Mouse (Mus musculus) G1E (cell line): Measurements from ENCODE around the gene Eral1.

ENCODE experiments used
- CTCF ChIP-seq: IDR thresholded peaks from 2 replicates; pipeline ENCODE4 v1.5.1; 2012; ENCODE audit warnings: low read depth, low read length, inconsistent platforms, mixed read lengths
- GATA1 ChIP-seq: IDR thresholded peaks from 2 replicates; pipeline ENCODE4 v1.6.1; 2012; ENCODE audit warnings: borderline replicate concordance, low read length, inconsistent platforms, mixed read lengths
- GATA2 ChIP-seq: IDR thresholded peaks from 2 replicates; pipeline ENCODE4 v1.6.1; 2012; ENCODE audit warnings: low read depth, low read length, inconsistent platforms, borderline replicate concordance
- POLR2AphosphoS5 ChIP-seq: IDR thresholded peaks from 2 replicates; pipeline ENCODE4 v1.6.1; 2012; ENCODE audit warnings: low read depth, low read length, inconsistent platforms; ENCODE audit not compliant: insufficient replicate concordance
- TAL1 ChIP-seq: conservative IDR thresholded peaks from 2 replicates; pipeline ENCODE4 v1.6.1; 2012; ENCODE audit warnings: low read depth, low read length, inconsistent platforms, mixed read lengths

DNA sequence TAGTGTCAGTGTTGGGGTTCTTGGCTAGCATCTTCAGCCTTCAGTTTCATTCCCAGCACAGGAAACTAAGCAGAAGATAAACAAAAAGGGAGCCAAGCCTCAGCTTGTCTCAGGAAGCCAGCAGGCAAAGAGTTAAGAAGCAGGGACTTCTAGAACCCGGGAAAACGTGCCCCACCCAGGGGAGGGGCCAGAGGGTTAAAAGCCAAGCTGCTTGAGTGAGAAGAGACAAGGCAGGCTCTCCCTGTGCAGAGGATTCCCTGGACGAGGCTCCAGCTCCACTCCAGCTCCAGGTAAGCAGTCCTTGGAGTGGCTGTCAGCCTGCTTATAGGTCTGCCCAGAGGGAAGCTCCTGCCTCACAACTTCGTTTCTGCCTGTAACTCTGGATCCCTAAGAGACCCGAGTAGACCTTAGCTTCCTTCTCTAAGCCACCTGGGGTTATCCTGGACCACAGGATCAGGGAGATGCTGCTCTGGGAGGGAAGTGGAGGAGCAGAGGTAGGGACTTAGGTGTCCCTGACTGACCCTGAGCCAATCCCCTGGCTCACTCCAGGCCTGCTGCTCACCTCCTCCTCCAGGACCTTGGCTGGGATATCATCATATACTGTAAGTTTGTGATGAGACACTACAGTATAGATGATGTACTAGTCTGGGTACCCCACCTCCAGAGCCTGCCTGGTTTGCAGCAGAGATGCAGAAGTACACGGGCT lies 7.6 kb downstream of the Eral1 start:
- TF ChIP-seq CTCF (no peak), GATA1 (no peak), TAL1 (no peak), GATA2 (no peak), POLR2AphosphoS5 (no peak)
